Mouse (Mus musculus): ENCODE data around the gene Mr1. TPM values are rescaled to one million over a fixed set of nuclear protein-coding genes. Genes with fewer than 3 reads are reported as not detected.
A peak's percentile ranks its signal among the peaks of the same experiment; 100 is the strongest.

Gene Mr1
- polyA plus RNA-seq, 1 experiment from 2014 or later: 7.7 TPM

DNA sequence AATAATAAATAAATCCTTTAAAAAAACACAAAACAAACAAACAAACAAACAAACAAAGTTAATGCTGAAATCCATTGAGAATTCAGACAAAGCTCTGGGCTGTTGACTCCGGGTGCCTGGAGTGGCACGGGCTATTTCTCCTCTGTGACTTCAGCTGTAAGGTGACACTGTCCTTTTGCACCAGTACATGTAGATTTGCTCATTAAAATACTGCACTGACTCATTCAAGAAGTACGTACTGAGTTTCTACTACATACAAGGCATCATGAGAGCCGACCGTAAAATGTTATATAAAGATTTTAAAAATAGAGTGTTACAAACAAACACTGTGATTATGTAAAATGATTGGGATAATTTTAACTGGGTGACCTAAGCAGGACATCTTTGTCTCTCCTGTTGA, 22.2 kb downstream of the Mr1 start:
- Histone ChIP-seq H3K9ac (no peak overlapping the region), H3K27ac (no peak overlapping the region), H3K4me3 (no peak overlapping the region), H3K4me2 (replicated peaks) (no peak overlapping the region), H3K9me3 (no peaks in the 10 kb centered on the region), H3K36me3 (no peaks in the 10 kb centered on the region), H3K27me3 (no peaks in the 10 kb centered on the region), H3K4me1 (peaks cover 12% of the 10 kb centered on the region)
- no peak for ATAC-seq (ENCODE audit: low FRiP score, low read depth)
- 90% methylated on average over 5 of the region's 5 CpGs for whole genome bisulfite sequencing

DNA sequence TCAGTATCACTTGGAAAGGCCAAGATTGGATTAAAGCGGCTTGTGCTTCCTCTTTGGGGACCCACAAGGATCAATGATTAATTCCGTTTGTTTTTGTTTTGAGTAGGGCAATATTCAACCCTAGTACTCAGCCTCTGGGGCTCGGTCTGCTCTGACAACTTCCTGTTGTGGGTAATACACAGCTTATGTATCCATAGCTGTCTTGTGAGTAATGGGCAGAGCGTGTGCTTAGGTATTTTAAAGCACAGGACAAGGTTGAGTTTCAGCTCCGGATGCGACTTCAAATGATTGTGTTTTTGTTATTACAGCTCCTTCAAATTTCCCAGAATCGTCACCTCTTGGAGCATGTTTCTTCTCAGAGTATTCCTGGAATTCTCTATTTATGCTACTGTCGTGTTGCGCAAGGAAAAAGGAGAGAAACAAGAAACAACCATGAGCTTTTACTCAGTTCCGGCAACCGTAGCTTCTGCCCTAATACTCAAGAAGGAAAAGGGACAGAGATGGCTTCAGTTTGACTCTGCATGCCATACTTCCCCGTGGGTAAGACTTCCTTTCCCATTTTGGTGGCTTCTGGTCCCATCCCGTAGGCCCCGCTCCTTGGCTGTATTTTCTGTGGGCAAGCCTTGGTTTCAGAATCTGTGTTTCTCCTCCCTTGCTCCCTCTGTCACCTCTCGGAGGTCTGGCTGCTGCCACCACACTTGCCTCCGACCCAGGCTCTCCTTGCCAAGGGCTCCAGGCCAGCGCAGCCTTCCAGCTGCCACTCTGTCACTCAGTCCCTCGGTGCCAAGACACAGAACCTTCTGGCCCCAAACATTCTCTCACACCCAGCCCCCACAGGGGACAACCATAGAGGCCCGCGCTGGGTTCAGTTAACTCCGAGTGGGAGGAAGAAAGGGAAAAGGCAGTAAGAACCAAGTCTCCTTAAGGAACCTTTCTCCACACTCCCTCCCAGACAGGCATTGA, 24.4 kb downstream of the Mr1 start:
- Histone ChIP-seq H3K36me3 (no peaks in the 10 kb centered on the region), H3K9ac (no peak overlapping the region), H3K9me3 (no peaks in the 10 kb centered on the region), H3K4me1 (peaks cover 11% of the 10 kb centered on the region), H3K27ac (no peak overlapping the region), H3K4me3 (no peak overlapping the region), H3K27me3 (no peaks in the 10 kb centered on the region), H3K4me2 (replicated peaks) (no peak overlapping the region)
- 75% methylated on average over 21 of the region's 21 CpGs for WGBS
- no peak for ATAC-seq (ENCODE audit: low FRiP score, low read depth)

DNA sequence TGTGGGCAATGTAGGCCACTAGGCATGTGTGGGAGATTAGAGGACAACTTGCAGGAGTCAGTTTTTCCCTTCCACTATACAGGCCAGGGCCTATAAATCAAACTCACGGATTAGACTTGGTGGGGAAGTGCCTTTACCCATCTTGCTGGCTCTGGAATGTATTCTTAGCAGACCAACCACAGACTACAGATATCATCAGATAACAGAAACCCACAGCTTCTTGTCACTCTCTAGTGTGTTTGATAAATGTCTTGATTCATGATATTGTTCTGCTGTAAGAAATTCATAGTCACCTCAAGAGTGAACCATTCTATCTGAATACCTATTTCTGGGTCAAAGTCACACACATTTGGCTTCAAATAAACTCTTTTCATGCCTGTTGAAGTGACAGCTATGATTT, 26.9 kb downstream of the Mr1 start:
- Histone ChIP-seq H3K27me3 (no peaks in the 10 kb centered on the region), H3K4me1 (peaks cover 7% of the 10 kb centered on the region; the same call in 1 of the 2 replicates), H3K27ac (no peak overlapping the region), H3K4me2 (replicated peaks) (no peak overlapping the region), H3K9me3 (no peaks in the 10 kb centered on the region), H3K4me3 (no peak overlapping the region), H3K36me3 (no peaks in the 10 kb centered on the region), H3K9ac (no peak overlapping the region)
- WGBS: 59% methylated on average over 1 of the region's 1 CpGs
- ATAC-seq (ENCODE audit: low FRiP score, low read depth): no peak

DNA sequence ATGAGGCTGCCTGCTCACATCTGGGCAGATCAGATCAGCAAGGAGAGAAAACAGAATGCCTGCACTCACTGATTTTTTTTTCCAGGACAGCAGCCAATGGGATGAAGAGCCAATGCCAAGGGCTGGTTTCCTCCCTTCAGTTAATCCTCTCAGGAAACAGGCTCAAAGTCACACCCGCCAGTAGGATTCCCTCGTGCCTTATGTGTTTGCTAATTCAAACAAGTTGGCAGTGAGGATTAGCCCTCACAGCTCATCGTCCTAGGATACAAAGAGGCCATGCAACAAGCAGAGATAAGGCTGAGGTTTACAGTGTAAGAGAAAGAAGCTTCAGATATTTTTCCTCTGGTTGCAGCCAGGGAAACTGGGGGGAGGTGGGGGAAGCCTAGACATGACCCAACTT, 32.7 kb downstream of the Mr1 start:
- Histone ChIP-seq H3K36me3 (no peaks in the 10 kb centered on the region), H3K4me3 (no peak overlapping the region), H3K4me1 (peaks cover 11% of the 10 kb centered on the region), H3K9ac (no peak overlapping the region), H3K27me3 (no peaks in the 10 kb centered on the region), H3K9me3 (no peaks in the 10 kb centered on the region), H3K4me2 (replicated peaks) (no peak overlapping the region), H3K27ac (no peak overlapping the region)
- no peak for ATAC-seq (ENCODE audit: low FRiP score, low read depth)
- WGBS: 27% methylated on average over 3 of the region's 3 CpGs

DNA sequence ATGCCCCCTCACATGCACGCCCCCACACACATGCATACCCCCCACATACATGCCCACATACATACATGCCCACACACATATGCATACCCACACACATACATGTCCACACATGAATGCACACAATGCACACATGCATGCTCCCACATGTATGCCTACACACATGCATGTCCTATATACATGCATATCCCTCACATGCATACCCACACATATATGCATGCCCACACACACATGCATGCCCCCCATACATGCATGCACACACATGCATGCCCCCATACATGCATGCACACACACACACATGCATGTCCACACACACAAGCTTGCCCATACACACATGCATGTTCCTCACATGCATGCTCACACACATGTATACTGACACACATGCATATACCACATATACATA, 33.7 kb downstream of the Mr1 start:
- Histone ChIP-seq H3K4me1 (peaks cover 19% of the 10 kb centered on the region), H3K36me3 (no peaks in the 10 kb centered on the region), H3K4me3 (no peak overlapping the region), H3K4me2 (replicated peaks) (no peak overlapping the region), H3K27me3 (no peaks in the 10 kb centered on the region), H3K27ac (no peak overlapping the region), H3K9me3 (no peaks in the 10 kb centered on the region), H3K9ac (no peak overlapping the region)
- ATAC-seq (ENCODE audit: low FRiP score, low read depth): no peak
- WGBS: 92% methylated on average over 1 of the region's 1 CpGs

DNA sequence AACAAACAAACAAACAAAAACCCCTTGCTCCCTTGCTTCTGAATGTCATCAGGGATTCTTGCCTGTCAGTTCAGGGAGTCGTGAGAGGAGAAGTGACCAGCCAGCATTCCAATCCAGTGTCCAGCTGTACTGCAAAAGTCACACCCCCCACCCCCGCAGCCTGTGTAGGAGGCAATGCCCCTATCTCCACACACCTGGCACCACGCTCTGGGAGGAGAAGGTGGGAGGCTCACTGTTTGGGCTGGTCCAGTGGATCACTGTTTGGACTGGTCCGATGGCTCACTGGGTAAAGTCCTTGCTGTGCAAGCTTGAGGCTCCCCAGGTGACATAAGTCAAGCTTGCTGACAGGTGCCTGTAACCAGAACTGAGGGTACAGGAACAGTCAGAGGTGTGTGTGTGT, 34.5 kb downstream of the Mr1 start:
- Histone ChIP-seq H3K4me3 (no peak overlapping the region), H3K36me3 (no peaks in the 10 kb centered on the region), H3K9me3 (no peaks in the 10 kb centered on the region), H3K27me3 (no peaks in the 10 kb centered on the region), H3K9ac (no peak overlapping the region), H3K27ac (no peak overlapping the region), H3K4me2 (replicated peaks) (no peak overlapping the region), H3K4me1 (peaks cover 21% of the 10 kb centered on the region)
- WGBS: 40% methylated on average over 4 of the region's 4 CpGs
- ATAC-seq (ENCODE audit: low FRiP score, low read depth): no peak

DNA sequence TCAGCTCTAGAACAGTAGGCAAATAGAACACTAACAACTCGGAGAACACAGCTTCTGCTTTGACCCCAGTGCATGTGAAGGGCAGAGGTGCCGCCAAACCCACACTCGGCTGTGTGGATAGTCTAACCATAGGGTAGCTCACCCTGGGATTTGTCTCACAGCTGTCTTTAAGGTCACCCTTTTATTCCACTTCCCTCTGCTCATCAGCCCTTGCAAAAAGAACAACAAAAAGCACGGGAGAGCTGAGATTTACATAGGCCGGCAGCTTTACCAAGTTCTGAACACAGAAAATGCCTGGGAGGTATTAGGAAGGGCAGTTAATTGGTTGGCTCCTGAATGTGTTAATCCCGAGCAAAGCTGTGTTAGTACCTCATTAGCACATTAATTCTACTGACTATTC, 35.1 kb downstream of the Mr1 start:
- H3K9ac ChIP-seq: no peak overlapping the region
- 33% methylated on average over 6 of the region's 6 CpGs for WGBS
- H3K27ac ChIP-seq: no peak overlapping the region
- no peak overlapping the region for H3K4me2 ChIP-seq (replicated peaks)
- no peaks in the 10 kb centered on the region for H3K27me3 ChIP-seq
- H3K9me3 ChIP-seq: no peaks in the 10 kb centered on the region
- ATAC-seq (ENCODE audit: low FRiP score, low read depth): no peak
- peaks cover 21% of the 10 kb centered on the region for H3K4me1 ChIP-seq
- H3K36me3 ChIP-seq: no peaks in the 10 kb centered on the region
- H3K4me3 ChIP-seq: no peak overlapping the region

DNA sequence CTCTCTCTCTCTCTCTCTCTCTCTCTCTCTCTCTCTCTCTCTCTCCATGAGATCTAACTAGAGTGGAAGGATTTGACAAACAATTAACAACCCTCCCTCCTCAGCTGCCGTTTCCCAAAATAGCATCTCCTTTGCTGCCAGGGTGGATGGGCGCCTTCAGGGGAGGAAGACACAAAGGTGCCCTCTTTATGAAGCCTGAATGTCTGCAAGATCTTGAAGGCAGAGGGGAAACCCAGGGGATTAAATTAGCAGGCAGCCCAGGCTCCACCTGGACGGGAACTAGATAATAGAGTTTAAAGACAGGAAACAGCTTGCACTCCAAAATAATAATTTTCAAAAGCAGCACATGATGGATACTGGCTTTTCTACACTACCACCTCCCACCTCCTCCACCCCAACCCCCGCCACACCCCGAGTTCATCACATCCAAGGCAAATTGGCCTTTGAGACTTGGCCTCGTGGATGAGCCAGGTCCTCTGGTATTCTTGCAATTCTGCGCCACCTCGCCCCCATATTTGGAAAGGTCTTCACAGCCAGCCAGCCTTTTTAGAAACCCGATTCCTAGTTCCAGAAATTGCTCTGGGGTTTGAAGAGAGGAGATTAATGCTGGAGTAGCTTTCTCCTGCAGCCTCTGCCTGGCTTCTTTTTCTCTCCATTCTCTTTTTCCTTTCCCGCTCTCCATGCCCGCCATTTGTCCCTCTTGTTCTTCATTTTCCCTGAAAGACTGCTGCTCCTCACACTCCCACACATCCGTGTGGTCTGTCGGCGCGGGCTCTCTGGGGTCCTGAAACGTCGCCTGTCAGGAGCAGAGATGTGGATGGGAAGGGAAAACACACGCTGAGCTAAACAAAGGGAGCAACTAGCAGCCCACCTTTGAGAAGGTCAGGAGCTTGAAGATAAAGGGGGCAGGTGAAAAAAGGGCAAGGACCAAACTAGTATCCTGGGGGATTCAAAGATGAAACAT, 36.9 kb downstream of the Mr1 start:
- Histone ChIP-seq H3K36me3 (no peaks in the 10 kb centered on the region), H3K4me1 (peaks cover 21% of the 10 kb centered on the region), H3K9me3 (no peaks in the 10 kb centered on the region), H3K27me3 (no peaks in the 10 kb centered on the region), H3K4me3 (0 out of 2 replicates have a peak overlapping the region, but pooled peaks have one; percentile 5), H3K9ac (peak overlapping the region; percentile 45; the same call in 1 of the 2 replicates), H3K27ac (no peak overlapping the region), H3K4me2 (replicated peaks) (peak overlapping the region; percentile 42)
- ATAC-seq (ENCODE audit: low FRiP score, low read depth): no peak
- WGBS: 20% methylated on average over 18 of the region's 18 CpGs

DNA sequence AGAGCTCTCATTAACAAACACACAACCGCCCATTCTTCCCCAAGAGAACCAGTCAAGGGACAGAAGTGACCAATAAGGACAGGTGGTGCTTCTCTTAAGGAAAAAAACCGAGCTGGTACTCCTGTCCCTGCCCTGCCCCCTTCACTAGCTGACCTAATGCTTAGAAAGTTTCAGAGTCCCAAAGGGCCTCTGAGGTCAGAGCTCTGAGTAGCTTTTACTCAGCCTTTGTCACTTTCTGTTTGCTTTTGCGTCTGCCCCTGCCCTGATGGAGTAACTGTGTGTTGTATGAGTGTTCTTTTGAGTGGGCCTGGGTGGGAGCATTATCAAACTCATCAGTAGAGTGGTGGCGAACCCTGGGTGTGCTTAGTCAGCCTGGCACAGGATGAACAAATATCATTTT, 38.2 kb downstream of the Mr1 start:
- Histone ChIP-seq H3K36me3 (no peaks in the 10 kb centered on the region), H3K27me3 (no peaks in the 10 kb centered on the region), H3K27ac (no peak overlapping the region), H3K4me3 (no peak overlapping the region), H3K9ac (no peak overlapping the region), H3K9me3 (no peaks in the 10 kb centered on the region), H3K4me1 (peaks cover 21% of the 10 kb centered on the region), H3K4me2 (replicated peaks) (no peak overlapping the region)
- ATAC-seq (ENCODE audit: low FRiP score, low read depth): no peak
- WGBS: 47% methylated on average over 3 of the region's 4 CpGs

DNA sequence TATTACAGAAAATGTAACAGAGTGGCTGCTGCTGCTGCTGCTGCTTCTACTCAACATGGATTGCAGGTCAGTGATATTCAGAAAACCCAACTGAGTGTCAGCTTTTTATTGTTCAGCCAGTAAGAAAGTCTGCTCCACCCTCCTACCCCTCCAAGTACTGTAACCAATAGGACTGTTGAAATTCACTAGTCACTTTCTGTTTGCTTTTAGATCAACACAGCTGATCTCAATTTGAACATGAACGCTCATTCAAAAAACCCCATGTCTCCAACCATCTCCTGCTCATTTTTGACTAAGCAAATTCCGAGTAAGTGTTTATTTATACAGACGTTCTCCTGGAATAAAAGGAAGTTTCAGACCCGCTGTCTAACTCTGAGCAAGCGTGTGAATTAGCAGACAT, 38.8 kb downstream of the Mr1 start:
- Histone ChIP-seq H3K9ac (no peak overlapping the region), H3K4me3 (no peak overlapping the region), H3K9me3 (no peaks in the 10 kb centered on the region), H3K27me3 (no peaks in the 10 kb centered on the region), H3K27ac (no peak overlapping the region), H3K36me3 (no peaks in the 10 kb centered on the region), H3K4me1 (peaks cover 21% of the 10 kb centered on the region), H3K4me2 (replicated peaks) (no peak overlapping the region)
- WGBS: 47% methylated on average over 5 of the region's 5 CpGs
- ATAC-seq (ENCODE audit: low FRiP score, low read depth): no peak

DNA sequence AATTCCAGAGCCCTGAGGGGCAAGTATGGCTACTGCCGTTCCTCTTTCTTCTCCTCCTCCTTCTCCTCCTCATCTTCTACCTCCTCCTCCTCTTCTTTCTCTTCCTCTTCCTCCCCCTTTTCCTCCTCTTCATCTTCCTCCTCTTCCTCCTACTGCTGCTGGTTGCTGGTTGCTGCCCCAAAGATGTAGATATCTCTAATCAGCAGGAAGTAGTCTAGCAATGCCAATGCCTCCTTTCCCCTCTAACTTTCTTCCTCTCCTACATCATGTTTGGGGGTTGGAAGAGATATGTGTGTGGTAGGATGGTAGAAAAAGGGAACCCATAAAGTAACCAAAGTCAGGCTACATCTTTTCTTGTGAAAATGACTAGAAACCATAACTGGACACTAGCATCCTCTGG, 40.3 kb downstream of the Mr1 start:
- Histone ChIP-seq H3K36me3 (no peaks in the 10 kb centered on the region), H3K4me2 (replicated peaks) (no peak overlapping the region), H3K9me3 (no peaks in the 10 kb centered on the region), H3K27me3 (no peaks in the 10 kb centered on the region), H3K4me3 (no peak overlapping the region), H3K9ac (no peak overlapping the region), H3K4me1 (peaks cover 21% of the 10 kb centered on the region), H3K27ac (no peak overlapping the region)
- WGBS: 76% methylated on average over 1 of the region's 1 CpGs
- ATAC-seq (ENCODE audit: low FRiP score, low read depth): no peak

DNA sequence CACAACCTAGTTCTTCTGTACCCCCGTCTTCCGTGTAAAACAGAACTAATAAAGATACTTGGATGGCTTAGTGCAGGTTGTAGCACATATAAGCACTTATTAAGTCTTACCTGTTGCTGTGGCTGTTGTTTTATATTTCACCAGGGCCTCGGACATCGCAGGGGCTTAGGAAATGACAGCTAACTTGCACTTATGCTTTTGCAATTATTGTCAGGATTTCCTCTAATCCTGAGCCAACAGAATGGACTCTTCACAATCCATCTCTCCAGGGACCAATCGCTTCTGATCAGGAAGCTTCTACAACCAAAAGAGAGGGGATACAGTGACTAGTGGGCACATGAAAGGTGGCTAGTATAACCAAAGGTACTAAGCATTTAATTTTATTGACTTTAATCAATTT, 42.6 kb downstream of the Mr1 start:
- Histone ChIP-seq H3K27ac (no peak overlapping the region), H3K27me3 (no peaks in the 10 kb centered on the region), H3K9ac (no peak overlapping the region), H3K4me2 (replicated peaks) (no peak overlapping the region), H3K36me3 (no peaks in the 10 kb centered on the region), H3K4me1 (peaks cover 15% of the 10 kb centered on the region), H3K4me3 (no peak overlapping the region), H3K9me3 (no peaks in the 10 kb centered on the region)
- 84% methylated on average over 5 of the region's 5 CpGs for WGBS
- ATAC-seq (ENCODE audit: low FRiP score, low read depth): no peak

Data from limb, embryonic 13.5 days (tissue).